Mouse (Mus musculus) gastrocnemius, adult 2 months (tissue): ENCODE data around the gene Rnf220. TPM values are rescaled to one million over a fixed set of nuclear protein-coding genes. Genes with fewer than 3 reads are reported as not detected.

ENCODE experiments used
- DNase-seq: peaks from one replicate; pipeline ENCODE4 v3.0.0; 2022
- H3K27ac ChIP-seq: fragments of 200-600 bp; 2 replicates; pipeline ENCODE4 v1.8.1; 2022; ENCODE audit warnings: mild to moderate bottlenecking
- H3K4me3 ChIP-seq: fragments of 200-600 bp; 2 replicates; pipeline ENCODE4 v1.8.1; 2022; ENCODE audit warnings: mild to moderate bottlenecking, moderate library complexity
- CTCF ChIP-seq: fragments of 200-600 bp; IDR thresholded peaks from 2 replicates; pipeline ENCODE4 v1.8.1; 2022; ENCODE audit warnings: antibody characterized with exemption, mild to moderate bottlenecking, moderate library complexity
- intact Hi-C: fragments of 180-260 bp; cut with DNase I; formaldehyde crosslinking; loops from one replicate; pipeline ENCODE4 v1.15.1; 2025
- total RNA-seq, 2 experiments: library from RNA; stranded (reverse); gene quantifications; 2 replicates each; pipeline ENCODE4 v1.2.3; 2021

The Rnf220 gene
- total RNA-seq, 2 experiments from 2014 or later: 50.2 to 51.4 TPM

GRCm38 (mm10) chr4:117484256-117485044 is 12.4 kb downstream of the Rnf220 start:
- peak overlapping the region; percentile 81 for H3K4me3 ChIP-seq
- intact Hi-C loops: loop anchor here (10.0 kb wide), 1 partner anchor 190 kb away; no protein-coding TSS in a partner anchor
- peak; percentile 56 for DNase-seq
- TF ChIP-seq CTCF: no peak
- H3K27ac ChIP-seq: peak overlapping the region; percentile 72

- intact Hi-C loops: loop anchor here (10.0 kb wide), 1 partner anchor 191 kb away; no protein-coding TSS in a partner anchor
Measured at GRCm38 (mm10) chr4:117483931-117484255, 13.0 kb downstream of the Rnf220 start.

GRCm38 (mm10) chr4:117482103-117482502 is 14.7 kb downstream of the Rnf220 start:
- TF ChIP-seq CTCF: no peak
- Histone ChIP-seq H3K4me3 (no peak overlapping the region), H3K27ac (no peak overlapping the region)
- DNase-seq: no peak
- intact Hi-C loops: loop anchor here (10.0 kb wide), 1 partner anchor 193 kb away; no protein-coding TSS in a partner anchor

More at GRCm38 (mm10) chr4:117483931-117484255, 13.0 kb downstream of the Rnf220 start:
- peak overlapping the region; percentile 72 for H3K27ac ChIP-seq
- peak; percentile 67 for DNase-seq
- no peak for TF ChIP-seq CTCF
- H3K4me3 ChIP-seq: peak overlapping the region; percentile 81

- no peak for DNase-seq
- Histone ChIP-seq H3K27ac (no peak overlapping the region; the same call in 1 of the 2 replicates), H3K4me3 (no peak overlapping the region)
- intact Hi-C loops: loop anchor here (10.0 kb wide), 1 partner anchor 194 kb away; no protein-coding TSS in a partner anchor
- TF ChIP-seq CTCF: no peak
Measured at GRCm38 (mm10) chr4:117480611-117481445, 16.0 kb downstream of the Rnf220 start.

GRCm38 (mm10) chr4:117479951-117480350 is 16.9 kb downstream of the Rnf220 start:
- Histone ChIP-seq H3K4me3 (no peak overlapping the region), H3K27ac (peak overlapping the region; percentile 5; the same call in 1 of the 2 replicates)
- TF ChIP-seq CTCF: no peak
- intact Hi-C loops: loop anchor here (10.0 kb wide), 1 partner anchor 195 kb away; no protein-coding TSS in a partner anchor
- DNase-seq: no peak

- DNase-seq: no peak
- Histone ChIP-seq H3K4me3 (no peak overlapping the region), H3K27ac (no peak overlapping the region)
- no peak for TF ChIP-seq CTCF
- intact Hi-C loops: no loop called here
Measured at GRCm38 (mm10) chr4:117478101-117478673, 18.7 kb downstream of the Rnf220 start.

- no peak overlapping the region for H3K4me3 ChIP-seq
- no peak overlapping the region for H3K27ac ChIP-seq
- peak; percentile 31 for DNase-seq
- no peak for TF ChIP-seq CTCF
- intact Hi-C loops: no loop called here
Measured at GRCm38 (mm10) chr4:117477401-117477800, 19.5 kb downstream of the Rnf220 start.

GRCm38 (mm10) chr4:117476777-117477176 is 20.1 kb downstream of the Rnf220 start:
- TF ChIP-seq CTCF: no peak
- intact Hi-C loops: no loop called here

GRCm38 (mm10) chr4:117476355-117476754 is 20.5 kb downstream of the Rnf220 start:
- Histone ChIP-seq H3K4me3 (no peak overlapping the region), H3K27ac (no peak overlapping the region)
- TF ChIP-seq CTCF: no peak
- intact Hi-C loops: no loop called here
- no peak for DNase-seq

More at GRCm38 (mm10) chr4:117476777-117477176, 20.1 kb downstream of the Rnf220 start:
- H3K4me3 ChIP-seq: no peak overlapping the region
- no peak for DNase-seq
- no peak overlapping the region for H3K27ac ChIP-seq

GRCm38 (mm10) chr4:117473985-117474354 is 22.9 kb downstream of the Rnf220 start:
- H3K4me3 ChIP-seq: no peak overlapping the region; the same call in 1 of the 2 replicates
- no peak for TF ChIP-seq CTCF
- intact Hi-C loops: no loop called here
- DNase-seq: peak; percentile 23
- H3K27ac ChIP-seq: no peak overlapping the region

GRCm38 (mm10) chr4:117473291-117473984 is 23.4 kb downstream of the Rnf220 start:
- no peak for DNase-seq
- intact Hi-C loops: no loop called here
- TF ChIP-seq CTCF: no peak
- H3K4me3 ChIP-seq: peak overlapping the region; percentile 42
- peak overlapping the region; percentile 8; the same call in 1 of the 2 replicates for H3K27ac ChIP-seq

- no peak for TF ChIP-seq CTCF
- intact Hi-C loops: no loop called here
- Histone ChIP-seq H3K27ac (no peak overlapping the region), H3K4me3 (no peak overlapping the region)
- no peak for DNase-seq
Measured at GRCm38 (mm10) chr4:117469471-117469870, 27.4 kb downstream of the Rnf220 start.
